Mouse (Mus musculus) E14TG2a.4 (cell line): Measurements from ENCODE around the gene Nts.

ENCODE experiments used
- H3K27me3 ChIP-seq: 2 replicates; pipeline ENCODE4 v1.6.1; 2014; ENCODE audit warnings: low read length, control low read depth; ENCODE audit not compliant: insufficient read depth
- H3K36me3 ChIP-seq: 2 replicates; pipeline ENCODE4 v1.6.1; 2014; ENCODE audit warnings: low read length, control low read depth; ENCODE audit not compliant: insufficient read depth
- H3K4me1 ChIP-seq: replicated peaks from 2 replicates; pipeline ENCODE4 v1.6.1; 2014; ENCODE audit warnings: low read depth, low read length, control low read depth
- H3K4me3 ChIP-seq: replicated peaks from 2 replicates; pipeline ENCODE4 v1.5.1; 2014; ENCODE audit warnings: mild to moderate bottlenecking, low read length
- H3K9me3 ChIP-seq: 2 replicates; pipeline ENCODE4 v1.6.1; 2014; ENCODE audit warnings: low read length, control low read depth
- CTCF ChIP-seq: conservative IDR thresholded peaks from 2 replicates; pipeline ENCODE4 v1.5.1; 2014; ENCODE audit warnings: low read length
- NANOG ChIP-seq: IDR thresholded peaks from 2 replicates; pipeline ENCODE4 v1.6.1; 2014; ENCODE audit warnings: borderline replicate concordance, low read length, mixed read lengths
- POU5F1 ChIP-seq: IDR thresholded peaks from 2 replicates; pipeline ENCODE4 v1.6.1; 2014; ENCODE audit warnings: low read length, borderline replicate concordance

The Nts gene

GRCm38 (mm10) chr10:102490386-102490785 is at the start of gene Nts:
Nts (minus strand) TSS chr10:102490486.
- Histone ChIP-seq H3K36me3 (no peaks in the 10 kb centered on the region), H3K9me3 (no peaks in the 10 kb centered on the region), H3K4me1 (no peaks in the 10 kb centered on the region), H3K4me3 (no peak within 1 kb of the TSS), H3K27me3 (no peaks in the 10 kb centered on the region)
- TF ChIP-seq POU5F1: no peak
- no peak for TF ChIP-seq CTCF

- H3K4me3 ChIP-seq: no peak overlapping the region
- H3K9me3 ChIP-seq: no peaks in the 10 kb centered on the region
- TF ChIP-seq NANOG: no peak
- TF ChIP-seq POU5F1: no peak
- H3K4me1 ChIP-seq: no peaks in the 10 kb centered on the region
- H3K36me3 ChIP-seq: no peaks in the 10 kb centered on the region
- H3K27me3 ChIP-seq: no peaks in the 10 kb centered on the region
Observed at GRCm38 (mm10) chr10:102527901-102528300, 37.6 kb upstream of the Nts start.

DNA sequence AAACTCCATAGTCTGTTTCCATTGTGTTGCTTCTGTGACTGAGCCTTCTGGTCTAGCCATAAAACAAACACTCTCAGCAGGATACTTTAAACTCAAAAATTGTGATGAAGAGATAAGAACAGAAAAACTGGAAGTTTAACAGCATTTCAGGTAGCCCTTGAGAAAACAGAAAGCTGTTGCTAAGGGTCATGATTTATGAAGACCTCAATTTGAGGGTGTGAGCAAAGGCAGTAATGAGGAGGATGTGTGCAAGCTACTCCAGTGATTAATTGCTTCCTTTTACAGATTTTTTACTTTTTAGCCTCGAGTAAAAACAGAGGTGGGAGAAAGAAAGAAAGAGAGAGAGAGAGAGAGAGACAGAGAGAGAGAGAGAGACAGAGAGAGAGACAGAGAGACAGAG is 23.9 kb upstream of the Nts start:
- Histone ChIP-seq H3K4me3 (no peak overlapping the region), H3K27me3 (no peaks in the 10 kb centered on the region), H3K4me1 (peaks cover 14% of the 10 kb centered on the region), H3K9me3 (no peaks in the 10 kb centered on the region), H3K36me3 (no peaks in the 10 kb centered on the region)
- TF ChIP-seq NANOG: no peak
- no peak for TF ChIP-seq CTCF
- TF ChIP-seq POU5F1: no peak

- Histone ChIP-seq H3K36me3 (no peaks in the 10 kb centered on the region), H3K9me3 (no peaks in the 10 kb centered on the region), H3K4me3 (no peak within 1 kb of the TSS), H3K4me1 (peaks cover 14% of the 10 kb centered on the region), H3K27me3 (no peaks in the 10 kb centered on the region)
- TF ChIP-seq POU5F1 (no peak), CTCF (no peak), NANOG (no peak)
Observed at GRCm38 (mm10) chr10:102511807-102512461, 21.6 kb upstream of the Nts start, which contains the start of gene Rassf9. Rassf9 (plus strand) TSS chr10:102512222.

DNA sequence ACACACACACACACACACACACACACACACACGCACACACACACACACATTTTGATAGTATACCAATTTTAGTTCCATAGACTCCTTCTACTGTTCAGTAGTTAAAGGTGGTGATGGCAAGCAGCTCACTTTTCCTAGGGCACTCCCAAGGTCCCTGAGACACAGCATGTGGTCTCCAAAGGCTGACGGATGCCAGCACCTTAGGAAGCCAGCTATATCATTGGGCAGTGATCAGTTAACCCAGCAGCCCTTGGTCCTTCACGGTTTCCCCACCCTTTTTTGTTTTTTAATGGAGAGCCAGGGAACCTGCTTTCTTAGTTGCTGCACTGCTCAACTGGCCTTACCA is 21.1 kb upstream of the Nts start:
- Histone ChIP-seq H3K27me3 (no peaks in the 10 kb centered on the region), H3K9me3 (no peaks in the 10 kb centered on the region), H3K4me3 (no peak overlapping the region), H3K36me3 (no peaks in the 10 kb centered on the region), H3K4me1 (peaks cover 14% of the 10 kb centered on the region)
- TF ChIP-seq POU5F1 (no peak), NANOG (no peak), CTCF (no peak)

DNA sequence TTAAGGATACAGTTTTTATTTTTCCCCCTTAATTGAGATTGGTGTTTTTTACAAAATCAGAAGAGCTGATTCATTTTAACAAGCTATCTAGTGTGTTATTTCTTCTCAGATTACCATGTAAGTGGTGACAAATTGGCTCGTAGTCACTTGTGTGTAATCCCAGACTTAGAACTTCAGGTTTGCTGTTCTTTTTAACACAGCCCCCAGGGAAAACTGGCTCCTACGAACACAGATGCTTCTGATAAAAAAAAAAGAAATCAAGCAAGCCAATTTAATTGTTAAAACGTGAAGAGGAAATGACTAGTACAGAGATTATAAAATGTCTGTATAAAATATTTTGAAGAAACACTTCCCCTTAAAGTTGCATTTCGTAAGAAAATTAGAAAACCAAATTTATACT is 17.1 kb upstream of the Nts start:
- no peaks in the 10 kb centered on the region for H3K36me3 ChIP-seq
- TF ChIP-seq NANOG (no peak), CTCF (no peak), POU5F1 (no peak)
- H3K27me3 ChIP-seq: no peaks in the 10 kb centered on the region
- peaks cover 14% of the 10 kb centered on the region for H3K4me1 ChIP-seq
- H3K4me3 ChIP-seq: no peak overlapping the region
- H3K9me3 ChIP-seq: no peaks in the 10 kb centered on the region

GRCm38 (mm10) chr10:102498754-102499153 is 8.5 kb upstream of the Nts start:
- Histone ChIP-seq H3K9me3 (no peaks in the 10 kb centered on the region), H3K4me3 (no peak overlapping the region), H3K36me3 (no peaks in the 10 kb centered on the region), H3K4me1 (no peaks in the 10 kb centered on the region), H3K27me3 (no peaks in the 10 kb centered on the region)
- TF ChIP-seq NANOG (no peak), CTCF (peak; percentile 41; the same call in 1 of the 2 replicates), POU5F1 (no peak)

DNA sequence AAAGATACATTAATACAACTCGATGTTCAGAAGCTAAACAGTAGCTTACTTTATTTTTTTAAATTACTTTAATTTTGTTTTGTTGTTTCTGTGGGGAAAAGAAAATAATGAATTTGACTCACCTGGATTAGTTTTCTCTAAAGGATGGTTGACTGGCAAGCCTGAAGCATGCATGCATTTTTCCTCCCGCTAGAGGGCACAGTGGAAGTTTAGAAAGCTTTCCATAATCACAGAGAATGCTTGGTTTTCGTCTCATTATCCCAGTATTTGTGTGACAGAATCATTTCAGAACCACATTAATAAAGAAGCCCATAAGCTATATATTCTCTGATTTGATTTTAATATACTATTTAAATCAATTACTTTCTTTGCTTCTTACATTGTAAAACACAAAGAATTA is 1.5 kb upstream of the Nts start:
- H3K9me3 ChIP-seq: no peaks in the 10 kb centered on the region
- no peak overlapping the region for H3K4me3 ChIP-seq
- no peaks in the 10 kb centered on the region for H3K4me1 ChIP-seq
- H3K36me3 ChIP-seq: no peaks in the 10 kb centered on the region
- TF ChIP-seq CTCF (peak; percentile 71), POU5F1 (no peak)
- H3K27me3 ChIP-seq: no peaks in the 10 kb centered on the region

GRCm38 (mm10) chr10:102469412-102469811 is 20.9 kb downstream of the Nts start:
- Histone ChIP-seq H3K4me1 (no peaks in the 10 kb centered on the region), H3K36me3 (no peaks in the 10 kb centered on the region), H3K27me3 (no peaks in the 10 kb centered on the region), H3K9me3 (no peaks in the 10 kb centered on the region), H3K4me3 (no peak overlapping the region)
- TF ChIP-seq CTCF (no peak), NANOG (no peak), POU5F1 (no peak)
